Mouse (Mus musculus) duodenum, adult 2 months (tissue): Measurements from ENCODE around the gene Kcns1. TPM values are rescaled to one million over a fixed set of nuclear protein-coding genes. Genes with fewer than 3 reads are reported as not detected.

Source experiments
- polyA plus RNA-seq: library from polyadenylated mRNA; depleted of rRNA; stranded (reverse); fragments of >200 nt; gene quantifications from 2 replicates; pipeline ENCODE4 v1.2.3, GENCODE M21; 2012; ENCODE audit warnings: low replicate concordance; rRNA removed

Kcns1 gene
- 0.11 TPM in 1 of 2 replicates, not detected in the other for polyA plus RNA-seq

GRCm38 (mm10) chr2:164170902-164171301 is at the start of gene Kcns1:
Kcns1 (minus strand) TSS chr2:164171113.

DNA sequence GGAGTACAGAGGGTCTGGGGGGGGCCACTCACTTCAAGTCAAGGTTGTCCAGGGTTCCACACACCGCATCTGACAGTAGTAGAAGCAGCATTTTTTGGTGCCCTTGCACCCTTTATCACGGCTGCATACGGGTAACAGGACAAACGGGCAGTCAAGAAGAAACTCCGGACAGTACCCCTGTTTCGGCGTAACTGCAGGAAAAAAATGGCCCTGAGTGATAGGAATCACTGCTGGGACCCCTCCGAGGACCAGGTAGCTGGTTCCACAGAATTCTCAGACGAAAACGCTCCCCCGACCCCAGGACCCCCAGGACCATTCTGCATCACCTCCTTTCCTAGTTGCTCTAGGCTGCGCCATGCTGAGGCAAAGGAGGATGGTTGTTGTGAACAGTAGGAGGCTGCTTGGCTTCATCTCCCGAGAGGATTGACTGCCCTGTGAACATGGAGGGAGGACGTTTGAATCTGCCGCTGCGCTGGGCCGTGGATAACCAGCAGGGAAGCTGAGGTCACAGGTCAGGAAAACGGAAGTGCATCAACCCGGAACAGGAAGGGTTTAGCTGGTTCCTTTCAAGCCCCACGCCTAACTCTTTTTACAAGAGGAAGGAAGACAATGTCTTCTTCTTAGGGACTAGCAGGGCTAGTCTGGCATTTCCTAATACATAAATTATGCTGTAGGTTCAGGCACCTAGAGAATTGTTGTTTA is 28.9 kb upstream of the Kcns1 start, which contains the start of gene Wfdc15a:
Wfdc15a (minus strand) TSS at position 505 of the 702 bp plus-strand sequence.

DNA sequence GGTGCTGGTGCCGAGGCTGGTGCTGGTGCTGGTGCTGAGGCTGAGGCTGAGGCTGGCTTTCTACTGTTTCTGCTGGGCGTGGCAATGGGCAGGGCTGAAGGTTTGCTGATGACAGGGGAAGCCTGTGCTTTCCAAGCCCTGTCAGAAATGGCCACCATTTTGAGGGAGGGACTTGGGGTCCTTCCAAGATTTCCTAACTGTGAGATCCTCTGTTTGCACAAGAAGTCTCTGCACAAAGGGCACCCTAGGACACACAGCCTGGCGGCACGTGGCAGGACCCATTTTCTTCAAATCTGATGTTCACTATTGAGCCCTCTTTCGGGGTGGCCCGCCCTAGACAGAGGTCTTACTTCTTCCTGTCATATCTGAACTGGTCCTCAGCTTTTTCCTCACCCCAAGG is 19.7 kb upstream of the Kcns1 start, which contains the start of gene Wfdc12:
Wfdc12 (minus strand) TSS at position 33 of the 400 bp plus-strand sequence.

GRCm38 (mm10) chr2:164182692-164183255 is 11.9 kb upstream of the Kcns1 start, which contains the start of gene Wfdc5:
Wfdc5 (minus strand) TSS chr2:164182742.

Other genes with a start within 250 kb of the Kcns1 start
- gene Ywhab, start 176.2 kb downstream of the Kcns1 start, polyA plus RNA-seq: 26.3 and 27.4 TPM in 2 replicates
- gene Pabpc1l, start 145.7 kb downstream of the Kcns1 start, polyA plus RNA-seq: 0.11 and 0.55 TPM in 2 replicates
- gene Stk4, start 100.8 kb downstream of the Kcns1 start, polyA plus RNA-seq: 4.9 and 5.9 TPM in 2 replicates
- 34.6 and 34.9 TPM in 2 replicates for gene Tomm34, start 99.9 kb downstream of the Kcns1 start, polyA plus RNA-seq
- not detected in 2 replicates for gene Wfdc5, start 11.6 kb upstream of the Kcns1 start, polyA plus RNA-seq
- gene Wfdc12, start 19.5 kb upstream of the Kcns1 start, polyA plus RNA-seq: not detected in 2 replicates
- gene Wfdc15a, start 29.0 kb upstream of the Kcns1 start, polyA plus RNA-seq: not detected in 2 replicates
- gene Wfdc15b, start 50.5 kb upstream of the Kcns1 start, polyA plus RNA-seq: 0.31 and 2.6 TPM in 2 replicates
- gene Svs2, start 67.4 kb upstream of the Kcns1 start, polyA plus RNA-seq: not detected in 2 replicates
- gene Svs3b, start 85.5 kb upstream of the Kcns1 start, polyA plus RNA-seq: not detected in 2 replicates
- gene Svs4, start 107.3 kb upstream of the Kcns1 start, polyA plus RNA-seq: not detected in 2 replicates
- not detected in 2 replicates for gene Svs3a, start 118.2 kb upstream of the Kcns1 start, polyA plus RNA-seq
- gene Svs6, start 145.6 kb upstream of the Kcns1 start, polyA plus RNA-seq: not detected in 2 replicates
- gene Svs5, start 161.6 kb upstream of the Kcns1 start, polyA plus RNA-seq: not detected in 2 replicates
- gene Slpi, start 218.0 kb upstream of the Kcns1 start, polyA plus RNA-seq: 9.0 and 13.9 TPM in 2 replicates
- gene Rbpjl, start 232.0 kb upstream of the Kcns1 start, polyA plus RNA-seq: 0.17 and 70.7 TPM in 2 replicates
- gene Matn4, start 234.0 kb upstream of the Kcns1 start, polyA plus RNA-seq: 0.81 and 1.6 TPM in 2 replicates